Mouse (Mus musculus): Measurements from ENCODE around the gene Sun5.
"Not testable (repeated sequence)": the region's sequence is repeated elsewhere in the genome, so short reads cannot be mapped to it uniquely, and the experiment has no call there.

Sun5 gene

DNA sequence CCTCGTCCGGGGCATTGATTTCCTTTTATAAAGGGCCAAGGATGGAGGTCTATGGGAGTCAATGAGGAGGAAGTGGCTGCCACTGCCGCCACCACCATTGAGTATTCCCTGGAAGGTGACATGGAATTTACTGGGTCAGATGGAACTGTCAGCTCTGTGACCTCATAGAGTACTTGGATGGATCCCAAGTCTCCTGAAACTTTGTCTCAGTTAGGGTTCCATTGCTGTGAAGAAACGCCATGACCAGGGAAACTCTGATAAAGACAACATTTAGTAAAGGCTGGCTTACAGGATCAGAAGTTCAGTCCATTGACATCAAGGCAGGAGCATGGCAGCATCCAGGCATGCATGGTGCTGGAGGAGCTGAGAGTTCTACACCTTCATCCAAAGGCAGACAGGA, at the start of gene Sun5:
Gene Sun5, minus strand, starts transcription at position 101 of the 400 bp plus-strand sequence.
- DNase-seq, result no peak

DNA sequence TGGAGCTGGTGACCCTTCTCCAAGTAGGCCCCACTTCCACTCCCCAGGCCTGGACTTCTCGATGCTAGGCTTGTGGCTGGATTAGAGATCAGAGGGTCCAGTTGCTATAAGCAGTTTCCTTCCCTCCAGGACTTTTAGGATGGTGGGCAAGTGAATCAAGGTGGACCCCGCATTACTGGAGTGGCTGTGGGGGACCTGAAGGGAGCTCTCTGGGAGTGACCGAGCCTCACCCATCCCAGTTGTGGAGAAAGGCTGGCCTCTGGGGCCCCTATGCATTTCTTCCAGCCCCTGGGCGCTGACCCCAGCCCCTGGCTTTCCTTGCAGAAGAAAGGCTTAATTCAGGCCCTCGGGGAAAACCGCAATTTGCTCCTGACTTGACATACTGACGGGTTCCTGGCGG, 47.0 kb upstream of the Sun5 start, which contains the start of gene Bpifb3:
Gene Bpifb3, plus strand, starts transcription at position 301 of the 400 bp plus-strand sequence.
- no peak for DNase-seq

DNA sequence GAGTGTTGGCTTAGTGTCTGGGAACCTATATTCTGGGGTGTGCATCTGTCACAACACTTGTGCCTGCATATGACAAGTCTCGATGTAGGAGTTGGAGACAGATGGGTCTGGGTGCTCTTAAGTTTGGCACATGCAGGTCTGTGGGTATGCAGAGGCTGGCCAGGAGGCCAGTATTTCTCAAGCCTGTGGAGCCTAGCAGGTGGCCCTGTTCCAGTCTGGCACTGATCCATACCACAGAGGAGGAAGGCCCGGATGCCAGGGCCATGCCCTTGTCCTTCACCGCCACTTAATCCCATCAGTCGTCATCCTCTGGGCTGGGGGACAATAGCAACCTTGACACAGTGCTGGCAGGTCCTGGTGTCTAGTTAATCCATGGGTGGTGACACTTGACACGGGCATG, 43.3 kb upstream of the Sun5 start:
- peak in 1 of 2 experiments; percentile 41 for DNase-seq

DNA sequence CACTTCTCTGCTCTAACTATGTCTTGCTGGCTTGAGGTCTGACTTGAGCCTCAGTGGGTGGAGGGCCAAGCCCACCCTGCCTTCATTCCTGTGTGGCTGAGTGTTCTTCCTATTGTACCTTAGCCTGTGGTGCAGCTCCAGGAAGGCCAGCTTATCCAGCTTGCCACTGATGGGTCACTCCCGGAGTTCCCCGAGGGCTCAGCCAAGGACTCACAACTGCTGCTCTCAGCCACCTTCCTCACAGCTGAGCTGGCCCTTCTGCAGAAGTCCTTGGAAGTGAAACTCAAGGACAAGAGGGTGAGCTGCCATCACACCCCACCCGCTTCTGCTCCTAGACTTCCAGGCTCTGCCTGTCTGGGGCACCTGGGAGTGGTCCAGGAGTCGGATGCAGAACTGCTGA, 35.7 kb upstream of the Sun5 start:
- DNase-seq, result no peak

DNA sequence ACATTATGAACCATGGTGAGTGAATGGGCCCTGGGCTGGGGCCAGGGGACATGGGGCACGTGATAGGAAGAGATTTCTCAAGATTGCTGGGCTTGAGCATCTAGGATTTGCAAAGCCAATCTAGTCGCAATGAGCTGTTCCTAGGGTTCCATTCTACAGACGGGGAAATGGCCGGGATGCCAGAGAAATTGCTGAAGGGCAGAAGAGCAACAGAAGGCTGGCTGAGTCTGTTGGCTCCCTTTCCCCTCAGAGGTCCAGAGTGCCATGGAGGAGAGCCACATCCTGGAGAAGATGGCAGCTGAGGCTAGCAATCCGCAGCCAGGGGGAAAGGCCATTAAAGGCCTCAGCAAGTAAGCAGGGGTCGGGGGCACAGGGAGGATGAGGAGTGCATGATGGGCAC, 31.8 kb upstream of the Sun5 start:
- DNase-seq, result peak; percentile 73 to 84

DNA sequence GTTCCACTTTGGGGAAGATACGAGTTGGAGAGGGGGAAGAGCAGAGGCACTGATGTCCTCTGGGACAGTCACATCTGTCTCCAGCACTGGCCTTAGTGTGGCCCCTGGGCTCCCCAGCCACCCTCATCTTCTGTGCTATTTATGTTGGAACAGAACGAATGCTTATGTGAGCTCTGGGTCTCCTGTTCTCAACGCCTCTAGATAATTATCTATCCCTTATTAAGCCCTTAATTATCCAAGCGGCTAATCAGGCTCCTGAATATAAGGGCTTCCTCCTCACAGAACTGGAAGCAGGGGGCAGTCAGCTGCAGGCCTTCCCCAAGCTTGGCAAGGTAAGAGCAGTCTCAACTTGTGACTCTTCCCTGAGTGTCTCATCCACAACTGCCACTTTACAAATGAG, 29.2 kb upstream of the Sun5 start, which contains the start of gene Bpifb6:
Gene Bpifb6, plus strand, starts transcription at position 301 of the 400 bp plus-strand sequence.
- no peak for DNase-seq

DNA sequence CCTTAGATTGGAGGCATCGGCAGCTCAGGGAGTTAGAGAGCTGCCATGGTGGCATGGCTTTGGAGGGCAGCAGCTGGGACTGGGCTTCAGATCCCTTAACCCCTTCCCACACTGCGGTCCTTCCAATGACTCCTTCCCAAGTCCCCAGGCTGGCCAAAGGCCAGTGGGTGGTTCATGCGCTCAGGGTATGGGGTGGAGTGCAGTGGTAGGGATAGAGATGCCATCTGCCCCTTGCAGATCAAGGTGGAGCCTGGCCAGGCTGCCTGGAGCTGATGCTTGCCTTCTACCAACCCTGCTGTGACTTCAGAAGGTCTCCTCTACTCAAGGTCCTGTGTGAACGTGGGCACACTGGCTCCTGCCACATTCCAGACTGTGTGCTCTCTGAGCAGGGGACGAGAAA, 28.2 kb upstream of the Sun5 start:
- DNase-seq, result peak; percentile 57 to 60

DNA sequence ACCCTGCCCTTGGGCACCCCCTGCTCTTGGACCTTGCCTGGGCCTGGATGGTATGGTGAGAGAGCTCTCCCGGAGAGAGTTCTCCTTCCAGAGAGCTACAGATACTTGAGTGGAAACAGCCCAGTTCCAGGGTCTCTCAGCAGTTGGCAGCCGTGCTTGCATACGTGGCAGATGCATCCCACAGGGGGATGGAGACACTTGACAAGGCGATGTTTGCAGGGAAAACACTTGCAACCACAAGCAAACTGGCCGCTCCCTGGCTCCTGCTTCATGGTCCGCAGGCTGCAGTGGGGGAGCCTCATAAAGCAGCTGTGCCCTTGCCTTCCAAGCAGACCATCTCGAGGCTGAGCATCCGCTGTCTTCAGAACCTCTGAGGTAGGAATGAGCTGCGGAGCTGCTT, 3.9 kb upstream of the Sun5 start, which contains the start of gene Bpifb2:
Gene Bpifb2, plus strand, starts transcription at position 301 of the 400 bp plus-strand sequence.
- no peak for DNase-seq

DNA sequence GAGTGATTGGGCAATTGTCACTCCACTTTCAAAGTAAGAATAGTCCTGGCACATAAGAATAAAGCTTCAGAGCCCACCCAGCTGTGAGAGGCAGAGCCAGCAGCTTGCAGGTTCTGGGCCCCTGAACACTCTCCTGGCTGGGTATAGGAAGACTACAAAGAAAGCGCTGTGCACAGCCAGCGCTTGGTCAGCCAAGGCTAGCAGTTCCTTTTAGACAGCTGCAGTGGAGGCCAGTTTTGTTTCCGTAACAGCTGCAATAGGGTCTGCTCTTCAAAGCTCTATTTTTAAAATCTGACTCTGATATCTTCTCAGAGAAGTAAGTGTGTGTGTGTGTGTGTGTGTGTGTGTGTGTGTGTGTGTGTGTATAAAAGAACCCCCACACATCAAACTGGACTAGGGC, 8.9 kb downstream of the Sun5 start:
- no peak for DNase-seq

DNA sequence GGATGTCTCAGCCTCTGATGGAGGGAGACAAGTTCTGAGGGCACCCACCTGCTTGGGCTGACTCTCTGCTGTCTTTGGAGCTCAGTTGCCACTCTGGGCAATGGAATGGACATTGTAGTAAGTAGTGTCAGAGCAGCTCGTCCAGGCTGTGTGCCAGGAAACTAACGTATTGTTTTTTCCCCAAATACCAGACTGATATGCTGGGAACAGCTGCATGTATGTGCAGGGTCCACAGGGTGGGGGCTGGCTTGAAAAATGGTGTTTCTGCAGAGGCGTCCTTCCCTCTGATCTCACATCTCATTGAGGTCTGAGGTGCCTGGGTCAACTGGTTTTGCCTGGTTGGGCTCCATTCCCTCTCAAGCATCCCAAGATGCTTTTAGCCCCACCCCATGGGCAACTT, 10.2 kb downstream of the Sun5 start:
- no peak for DNase-seq

DNA sequence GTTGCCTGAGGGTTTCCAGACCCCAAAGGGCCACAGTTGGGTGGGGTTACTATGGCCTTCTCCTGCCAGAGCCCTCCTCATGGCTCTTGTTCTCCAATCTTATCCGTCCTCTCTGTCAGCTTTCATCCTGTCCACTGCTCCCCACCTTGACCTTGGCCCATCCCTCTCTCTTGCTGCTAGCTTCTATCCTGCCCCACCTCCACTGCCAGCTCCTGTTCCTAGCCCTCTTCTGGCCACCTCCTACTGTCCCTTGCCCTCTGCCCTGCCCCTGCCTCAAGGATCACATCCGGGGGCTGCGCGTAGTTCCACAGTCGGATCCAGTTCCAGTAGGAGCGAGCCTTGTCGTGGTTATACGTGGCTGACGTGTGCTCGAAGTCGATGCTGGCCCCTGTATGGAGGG, 10.6 kb downstream of the Sun5 start:
- DNase-seq, result no peak

DNA sequence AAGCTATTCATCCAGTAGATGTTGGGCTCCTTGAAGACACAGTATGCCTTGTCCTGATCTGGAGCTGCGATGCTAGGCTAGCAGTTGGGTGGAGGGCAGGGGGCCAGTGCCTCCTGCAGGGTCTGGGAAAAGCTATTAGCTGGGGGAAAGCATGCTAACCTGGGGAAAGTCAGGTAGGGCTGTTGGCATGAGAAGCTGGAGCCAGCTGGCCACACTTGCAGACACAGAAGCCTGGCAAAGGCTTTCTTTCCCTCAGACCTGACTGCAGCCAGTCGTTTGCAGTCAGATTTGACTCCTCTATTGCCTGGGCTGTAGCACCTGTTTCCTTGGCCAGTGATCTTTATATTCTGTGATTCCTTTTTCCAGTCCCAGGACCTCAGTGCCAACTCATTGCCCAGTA, 11.3 kb downstream of the Sun5 start:
- peak; percentile 86 to 89 for DNase-seq

DNA sequence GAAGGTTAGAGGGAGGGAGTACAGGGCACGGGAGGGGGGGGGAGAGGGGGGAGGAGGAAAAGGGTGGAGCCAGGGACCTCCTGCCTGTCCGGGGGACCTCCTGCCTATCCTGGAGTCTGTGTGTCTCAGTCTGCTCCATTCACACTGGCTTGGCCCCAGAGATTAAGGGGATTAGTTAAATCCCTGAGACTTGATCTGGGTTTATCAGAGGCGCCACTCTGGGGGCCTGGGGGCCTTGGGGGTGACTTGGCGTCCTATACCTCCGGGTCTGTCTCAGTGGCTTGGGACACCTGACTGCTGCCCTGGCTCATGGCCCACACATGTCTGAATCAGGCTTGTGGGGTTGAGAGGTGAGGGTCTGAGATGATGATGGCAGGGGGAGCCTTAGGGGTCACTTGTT, 17.3 kb downstream of the Sun5 start:
- DNase-seq, result no peak

DNA sequence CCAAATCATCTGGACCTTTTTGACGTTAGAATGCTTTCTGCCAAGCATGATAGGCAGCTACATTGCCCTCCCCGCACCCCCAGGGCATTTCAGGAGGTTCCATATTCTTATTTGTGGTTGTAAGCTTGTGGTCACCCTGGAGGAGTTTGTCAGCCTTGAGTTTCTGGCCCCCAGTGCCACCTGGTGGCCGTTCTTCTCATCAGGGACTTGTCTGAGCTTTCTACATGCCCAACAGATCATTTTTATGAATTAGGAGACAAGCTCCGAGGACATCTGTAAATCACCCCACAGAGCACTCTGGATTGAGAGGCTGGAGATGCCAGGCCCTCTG, 19.9 kb downstream of the Sun5 start:
- peak; percentile 90 to 91 for DNase-seq

DNA sequence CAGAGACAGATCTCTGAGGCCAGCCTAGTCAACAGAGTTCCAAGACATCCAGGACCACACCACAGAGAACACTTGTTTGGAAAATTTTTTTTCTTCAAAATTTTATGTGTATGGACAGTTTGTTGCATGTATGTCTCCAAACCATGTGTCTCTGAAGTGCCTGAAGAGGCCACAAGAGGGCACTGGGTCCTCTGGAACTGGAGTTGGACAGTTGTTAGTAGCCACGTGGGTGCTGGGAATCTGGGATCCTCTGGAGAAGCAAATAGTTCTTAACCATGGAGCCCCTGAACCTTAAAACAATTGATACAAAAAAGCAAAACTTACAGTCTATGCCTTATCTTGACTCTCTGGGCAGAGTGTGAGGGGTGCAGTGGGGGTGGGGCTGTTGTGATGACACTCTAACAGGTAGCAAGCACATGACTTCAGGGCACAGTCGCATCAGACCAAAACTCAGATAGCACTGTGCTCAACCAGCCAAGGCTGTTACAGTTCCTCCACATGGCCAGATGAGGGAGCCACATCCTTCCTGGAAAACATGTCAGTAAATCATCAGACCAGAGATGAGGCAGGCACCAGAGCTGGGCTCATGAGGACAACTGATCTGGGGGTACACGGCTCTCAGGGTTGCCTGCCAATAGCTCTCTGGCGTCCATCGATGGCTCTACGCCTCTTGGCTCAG, 20.4 kb downstream of the Sun5 start:
- peak; percentile 67 to 76 for DNase-seq

DNA sequence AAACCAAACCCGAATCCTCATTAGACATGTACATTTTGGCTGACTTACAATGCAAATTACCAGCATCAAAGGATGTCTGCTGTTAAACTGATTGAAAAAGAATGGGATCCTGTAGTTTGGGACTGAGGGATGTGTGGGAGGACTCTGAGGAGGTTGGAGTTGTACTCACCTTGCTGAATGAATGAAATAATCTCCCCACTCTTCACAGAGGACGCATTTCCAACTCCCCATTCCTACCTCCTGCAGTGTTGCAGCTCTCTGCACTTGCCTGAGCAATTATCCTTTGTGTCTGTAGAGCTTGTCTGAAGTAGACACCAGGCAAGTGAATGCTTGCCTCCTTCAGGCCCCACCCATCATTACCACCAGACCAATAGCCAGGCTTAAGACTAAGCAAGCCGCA, 22.5 kb downstream of the Sun5 start:
- DNase-seq, result no peak

DNA sequence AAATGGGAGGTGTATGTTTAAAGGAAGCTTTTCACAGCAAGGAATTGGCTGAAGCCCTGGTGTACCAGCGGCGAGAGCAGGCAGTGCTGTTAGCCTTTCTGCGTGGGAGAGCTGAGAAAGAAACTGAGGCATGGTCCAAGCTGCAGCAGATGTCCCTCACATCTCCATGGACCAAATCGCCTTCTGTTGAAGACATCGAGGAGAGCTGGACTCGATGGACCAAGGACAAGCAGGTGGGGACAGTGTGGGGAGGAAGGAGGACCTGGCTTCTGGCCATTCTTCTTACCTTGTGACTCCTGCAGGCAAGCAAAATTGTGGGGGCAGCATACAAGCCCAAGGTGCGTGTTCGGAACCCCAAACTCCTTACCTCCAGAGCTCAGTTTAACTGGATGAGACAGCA, 28.0 kb downstream of the Sun5 start:
- peak; percentile 60 to 65 for DNase-seq

DNA sequence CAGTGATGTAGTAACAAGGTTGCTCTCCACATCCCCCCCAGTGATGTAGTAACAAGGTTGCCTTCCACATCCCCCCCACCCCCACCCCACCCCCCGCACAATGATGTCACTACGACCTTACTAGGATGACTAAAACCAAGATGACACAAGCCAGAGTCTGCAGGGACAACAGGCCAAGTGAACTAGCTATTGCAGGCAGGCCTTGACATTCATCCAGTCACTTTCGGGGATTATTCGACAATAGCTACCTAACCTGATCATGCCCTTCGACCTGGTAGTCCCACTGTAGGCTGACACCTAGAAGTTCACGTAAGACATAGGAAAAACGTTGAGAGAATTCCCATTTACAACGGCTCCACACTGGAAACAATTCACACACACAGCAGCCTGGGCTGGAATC, 37.6 kb downstream of the Sun5 start:
- no peak for DNase-seq

DNA sequence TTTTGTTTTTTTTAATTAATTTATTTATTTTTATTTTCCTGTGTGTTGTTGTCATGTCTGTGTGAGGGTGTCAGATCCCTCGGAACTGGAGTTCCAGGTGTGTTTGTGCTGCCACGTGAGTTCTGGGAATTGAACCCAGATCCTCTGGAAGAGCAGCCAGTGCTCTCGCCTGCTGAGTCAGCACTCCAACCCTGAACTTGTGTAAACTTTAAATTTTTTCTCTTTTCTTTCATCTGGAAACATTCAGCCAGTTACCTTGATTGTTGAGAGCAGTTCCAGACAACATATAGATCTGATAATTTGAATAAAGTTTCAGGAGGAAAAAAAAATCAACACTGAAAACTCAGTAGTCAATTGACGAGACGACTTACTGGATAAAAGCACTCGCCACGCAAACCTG, 42.2 kb downstream of the Sun5 start:
- no peak for DNase-seq

DNA sequence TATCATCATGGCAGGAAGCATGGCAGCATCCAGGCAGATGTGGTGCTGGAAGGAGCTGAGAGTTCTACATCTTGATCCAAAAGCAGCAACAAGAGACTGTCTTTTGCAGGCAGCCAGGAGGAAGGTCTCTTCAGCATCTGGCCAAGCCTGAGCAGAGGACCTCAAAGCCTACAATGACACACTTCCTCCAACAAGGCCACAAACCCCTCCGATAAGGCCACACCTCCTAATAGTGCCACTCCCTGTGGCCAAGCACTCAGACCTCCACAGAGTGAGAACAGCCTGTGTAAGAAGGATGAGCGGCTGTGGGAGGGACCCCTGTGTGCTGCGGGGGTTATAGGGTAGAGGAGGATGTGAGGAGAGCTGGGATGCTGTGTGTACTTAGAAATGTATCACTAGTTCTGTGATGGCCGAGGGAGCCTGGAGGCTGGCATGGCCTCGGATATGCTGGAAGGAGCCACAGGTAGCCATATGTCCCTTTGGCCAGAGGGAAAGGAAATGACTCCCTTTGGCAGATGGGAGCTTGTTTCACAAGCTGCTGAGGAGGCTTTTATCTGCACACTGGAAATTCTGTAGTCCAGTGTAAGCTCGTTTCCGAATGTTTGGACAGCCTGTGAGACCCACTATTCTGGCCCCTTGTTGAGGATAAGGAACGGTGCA, 43.6 kb downstream of the Sun5 start:
- DNase-seq, result peak; percentile 73 to 79

DNA sequence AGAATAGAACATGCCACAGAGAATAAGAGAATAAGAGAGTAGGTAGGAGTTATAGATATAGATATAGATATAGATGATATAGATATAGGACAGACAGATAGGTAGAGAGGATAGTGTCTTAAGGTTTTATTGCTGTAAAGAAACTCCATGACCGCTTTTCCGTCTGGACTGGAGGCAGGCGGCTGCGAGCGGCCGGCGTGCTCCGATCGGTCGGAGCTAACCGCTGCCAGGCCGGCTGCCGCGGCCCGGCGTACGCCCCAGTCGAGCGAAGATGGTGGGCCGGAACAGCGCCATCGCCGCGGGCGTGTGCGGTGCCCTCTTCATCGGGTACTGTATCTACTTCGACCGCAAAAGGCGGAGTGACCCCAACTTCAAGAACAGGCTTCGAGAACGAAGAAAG, 45.0 kb downstream of the Sun5 start:
- not testable (repeated sequence) for DNase-seq

DNA sequence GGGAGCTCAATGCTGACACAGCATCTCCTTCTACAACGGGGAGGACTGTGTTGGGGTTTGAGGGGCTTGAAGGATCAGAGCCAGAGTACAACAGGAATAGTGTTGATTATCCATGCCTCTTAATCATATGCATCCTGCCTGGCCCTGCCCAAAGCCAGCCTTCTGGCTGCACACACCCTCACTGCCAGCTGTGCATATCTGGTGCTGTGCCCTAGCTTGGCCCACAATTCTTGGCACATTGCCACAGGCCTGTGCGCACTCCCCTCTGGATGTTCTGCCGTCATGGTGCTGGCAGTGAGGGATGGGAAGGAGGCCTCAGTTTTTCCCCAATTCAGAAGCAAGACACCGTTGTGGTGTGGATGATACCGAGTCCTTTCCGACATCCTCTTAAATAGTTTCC, 46.3 kb downstream of the Sun5 start:
- DNase-seq, result peak in 1 of 2 experiments; percentile 59

DNA sequence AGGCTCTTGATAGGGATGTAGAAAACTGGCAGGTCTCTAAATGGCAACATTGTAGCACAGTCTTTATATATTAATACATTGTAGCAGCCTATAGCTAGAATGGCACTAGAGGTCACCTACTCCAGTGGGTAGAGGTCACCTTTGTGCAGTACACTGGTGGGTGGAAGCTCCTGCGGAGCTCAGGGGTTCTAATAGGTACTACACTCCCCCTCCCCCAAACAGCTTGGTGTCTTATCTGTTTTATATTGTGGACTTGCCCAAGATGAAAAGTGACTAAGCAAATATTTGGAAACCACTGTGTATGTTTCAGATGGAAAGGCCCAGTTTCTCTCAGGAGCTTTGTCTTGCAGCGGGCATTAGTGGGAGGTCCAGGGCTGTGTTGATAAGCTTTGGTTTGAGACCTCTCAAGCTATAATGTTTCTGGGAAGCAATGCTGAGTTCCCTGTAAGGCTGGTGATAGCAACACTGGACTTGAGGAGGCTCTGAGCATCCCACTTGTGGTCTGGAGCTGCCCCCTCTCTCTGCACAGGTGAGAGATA, 48.8 kb downstream of the Sun5 start:
- DNase-seq, result no peak

DNA sequence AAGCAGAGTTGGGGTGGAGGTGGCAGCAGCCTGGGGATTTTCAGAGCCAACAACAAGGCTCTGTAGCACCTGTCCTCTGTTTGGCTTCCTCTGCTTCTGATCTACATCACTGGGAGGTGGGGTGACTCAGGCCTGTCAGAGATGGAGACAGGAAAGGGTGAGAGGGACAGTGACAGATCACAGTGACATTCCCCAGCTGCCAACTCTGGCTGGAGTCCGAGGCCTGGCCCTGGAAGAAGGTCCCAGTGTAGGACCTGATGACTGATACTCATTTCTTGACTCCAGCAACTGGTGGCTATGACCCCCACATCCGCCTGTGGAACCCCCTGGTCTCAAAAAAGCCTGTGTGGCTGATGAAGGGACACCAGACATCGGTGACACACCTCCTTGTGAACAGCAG, 61.0 kb downstream of the Sun5 start:
- DNase-seq, result no peak

All from cerebellum, postnatal 14 days (tissue).